Mouse (Mus musculus): ENCODE results near the gene Rnf183.

The Rnf183 gene

DNA sequence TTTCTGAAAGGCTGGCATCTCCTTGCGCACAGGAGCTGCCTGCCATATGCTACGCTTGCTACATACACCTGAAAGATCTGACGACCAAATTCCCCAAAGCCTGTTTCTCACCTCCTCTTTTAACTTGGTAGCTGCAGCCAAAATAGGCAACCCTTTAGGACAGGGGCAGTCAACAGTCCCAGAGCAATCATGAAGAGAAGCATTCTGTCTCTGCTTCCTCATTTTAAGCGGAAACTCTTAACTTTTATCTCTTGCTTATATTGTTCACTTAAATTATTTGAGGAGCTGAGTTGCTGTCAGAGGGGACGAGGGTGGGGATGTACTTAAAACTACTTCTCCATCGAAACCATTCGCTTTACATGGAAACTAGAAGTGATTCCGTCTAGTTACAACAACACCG, 5.4 kb downstream of the Rnf183 start:
- DNase-seq: no peak

DNA sequence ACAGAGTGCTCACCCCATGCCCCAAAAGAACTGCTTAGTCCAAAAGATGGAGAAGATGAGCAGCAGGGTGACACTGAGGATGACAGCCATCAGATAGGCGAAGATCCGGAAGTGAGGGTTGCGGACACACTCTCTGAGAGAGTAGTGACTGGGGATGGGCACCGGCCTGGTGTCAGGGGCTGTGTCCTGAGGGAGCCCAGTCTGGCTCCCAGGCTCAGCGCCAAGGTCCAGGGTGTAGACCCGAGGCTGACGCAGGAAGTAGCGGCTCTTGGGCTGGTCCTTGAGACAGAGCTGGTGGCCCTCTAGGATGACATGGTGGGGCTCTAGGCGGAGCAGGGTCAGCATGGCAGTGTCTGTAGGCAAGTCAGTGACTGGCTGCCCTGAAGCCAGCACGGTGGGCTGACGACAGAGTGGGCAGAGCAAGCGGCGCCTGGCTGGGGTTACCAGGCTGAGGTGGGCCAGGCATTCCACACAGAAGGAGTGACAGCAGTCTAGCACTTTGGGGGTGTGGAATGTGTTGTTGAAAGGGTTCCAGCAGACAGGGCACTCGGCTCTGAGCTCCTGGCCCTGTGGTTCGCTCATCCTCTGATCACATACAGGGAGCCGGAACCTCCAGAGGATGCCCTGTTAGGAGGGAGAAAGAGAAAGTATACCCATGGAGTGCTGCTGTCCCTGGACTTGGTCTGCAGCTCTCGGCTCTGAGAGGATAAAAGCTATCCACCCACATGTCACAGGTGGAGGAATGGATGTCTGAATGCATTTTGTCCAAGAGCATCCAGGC, 6.9 kb downstream of the Rnf183 start:
- DNase-seq: no peak

DNA sequence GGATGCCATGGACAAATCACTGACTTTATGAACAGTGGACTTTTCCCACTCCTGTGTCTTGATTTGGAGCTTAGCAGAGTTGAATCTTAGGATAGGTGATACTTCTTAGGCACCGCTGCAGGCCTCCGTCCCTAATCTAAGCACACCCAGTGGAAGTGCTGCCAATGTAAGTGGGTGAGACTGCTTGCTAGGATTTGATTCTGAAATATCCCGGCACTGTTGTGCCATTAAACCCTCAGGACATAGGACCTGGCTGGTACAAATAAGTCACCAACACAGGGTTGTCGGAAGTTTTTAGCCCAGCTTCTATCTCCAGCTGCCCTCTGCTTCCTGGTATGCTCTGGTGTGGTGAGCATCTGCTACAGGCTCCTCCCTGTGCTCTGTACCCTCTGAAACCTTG, 9.2 kb downstream of the Rnf183 start:
- DNase-seq: no peak

- DNase-seq: no peak
Observed at GRCm38 (mm10) chr4:62419091-62419490, 16.0 kb downstream of the Rnf183 start.

DNA sequence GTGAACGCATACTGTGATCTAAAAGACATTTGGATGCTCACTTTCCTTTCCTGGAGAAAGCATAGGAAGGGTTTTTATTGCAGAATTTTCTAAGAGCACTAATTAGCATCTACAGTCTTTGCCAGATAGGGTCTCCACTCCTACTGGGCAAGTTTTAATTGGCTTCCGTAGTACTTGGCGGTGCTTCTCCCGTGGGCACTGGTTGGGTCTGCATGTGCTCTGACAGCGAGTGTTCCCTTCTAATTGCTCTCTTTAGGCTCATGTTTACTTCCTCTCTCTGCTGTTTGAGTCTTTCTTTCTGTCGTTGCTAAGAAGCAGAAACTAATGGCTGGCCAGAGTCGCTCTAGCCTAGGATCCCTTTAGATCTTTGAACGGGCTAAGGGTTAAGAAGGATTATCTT, 16.6 kb downstream of the Rnf183 start:
- no peak for DNase-seq

DNA sequence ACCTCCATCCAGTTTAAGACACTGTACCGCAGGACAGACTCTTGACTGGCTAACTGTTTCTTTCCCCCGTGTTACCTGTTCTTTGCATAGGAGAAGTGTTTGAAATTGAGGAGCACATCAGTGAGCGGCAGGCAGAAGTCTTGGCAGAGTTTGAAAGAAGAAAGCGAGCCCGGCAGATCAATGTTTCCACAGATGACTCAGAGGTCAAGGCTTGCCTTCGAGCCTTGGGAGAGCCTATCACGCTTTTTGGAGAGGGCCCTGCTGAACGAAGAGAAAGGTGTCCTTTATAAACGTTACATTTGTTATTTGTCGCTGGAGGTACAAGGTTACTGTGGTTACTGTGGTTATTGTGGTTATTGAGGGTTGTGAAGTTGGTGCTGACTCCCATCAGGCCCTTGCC, 23.4 kb downstream of the Rnf183 start:
- no peak for DNase-seq

- DNase-seq: no peak
Observed at GRCm38 (mm10) chr4:62410325-62410724, 24.7 kb downstream of the Rnf183 start.

DNA sequence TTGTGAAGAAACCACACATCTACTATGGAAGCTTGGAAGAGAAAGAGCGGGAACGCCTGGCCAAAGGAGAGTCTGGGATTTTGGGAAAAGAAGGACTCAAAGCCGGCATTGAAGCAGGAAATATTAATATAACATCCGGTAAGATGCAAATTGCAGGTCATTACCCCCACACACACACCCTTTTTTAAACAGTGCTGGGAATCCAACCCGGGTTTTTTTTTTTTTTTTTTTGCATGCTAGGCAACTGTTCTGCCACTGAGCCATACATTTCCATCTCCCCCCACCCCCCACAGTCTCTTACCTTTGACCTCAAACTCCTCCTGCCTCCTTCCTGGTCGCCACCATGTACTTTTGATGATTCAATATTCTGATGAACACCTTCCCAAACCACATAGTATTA, 25.4 kb downstream of the Rnf183 start:
- DNase-seq: peak; percentile 12

GRCm38 (mm10) chr4:62408601-62409282, 26.3 kb downstream of the Rnf183 start, which contains the start of the genes Cdc26 and Prpf4:
TSS of gene Cdc26 (minus strand) at chr4:62408642.
TSS of gene Prpf4 (plus strand) at chr4:62408797.
- DNase-seq: peak; percentile 100

DNA sequence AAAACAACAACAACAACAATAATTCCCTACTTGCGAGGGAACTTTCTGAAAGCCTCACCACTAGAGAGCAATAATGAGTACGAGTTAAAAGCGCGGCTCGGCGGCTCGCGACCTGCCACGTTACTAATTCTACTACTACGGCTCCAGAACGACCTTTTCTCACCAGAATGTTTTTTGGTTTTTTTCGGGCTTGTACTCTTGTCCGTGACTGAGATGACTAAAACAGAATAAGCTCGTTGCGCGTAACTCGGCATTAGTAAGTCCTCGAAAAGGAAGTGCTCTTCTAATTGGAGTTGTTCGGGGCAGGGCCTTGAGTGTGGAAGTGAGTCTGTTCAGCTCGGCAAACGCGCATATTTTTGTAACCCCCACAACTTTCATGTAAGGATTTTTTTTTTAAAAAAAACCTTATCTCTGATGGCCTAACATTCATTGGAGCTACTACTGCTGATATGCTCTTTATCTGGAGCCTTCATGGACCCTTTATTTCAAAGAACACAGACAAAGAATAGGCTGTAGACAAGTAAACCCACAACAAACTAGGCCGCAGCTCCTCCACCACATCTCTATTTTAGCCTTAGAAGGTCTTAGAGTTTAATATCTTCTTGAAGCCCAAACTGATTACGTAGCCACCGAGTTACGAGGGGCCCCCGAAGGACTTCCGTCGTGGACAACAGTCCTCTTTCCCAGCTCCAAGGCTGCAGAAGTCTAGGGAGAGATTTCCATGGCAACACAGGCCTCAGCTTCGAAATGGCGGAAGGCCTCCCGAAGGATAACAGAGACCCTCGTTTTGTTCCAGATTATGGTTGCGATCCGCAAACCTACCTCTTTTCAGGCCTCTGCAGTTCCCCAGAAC, 27.1 kb downstream of the Rnf183 start:
- peak; percentile 88 for DNase-seq

GRCm38 (mm10) chr4:62406133-62406532, 28.9 kb downstream of the Rnf183 start:
- no peak for DNase-seq

DNA sequence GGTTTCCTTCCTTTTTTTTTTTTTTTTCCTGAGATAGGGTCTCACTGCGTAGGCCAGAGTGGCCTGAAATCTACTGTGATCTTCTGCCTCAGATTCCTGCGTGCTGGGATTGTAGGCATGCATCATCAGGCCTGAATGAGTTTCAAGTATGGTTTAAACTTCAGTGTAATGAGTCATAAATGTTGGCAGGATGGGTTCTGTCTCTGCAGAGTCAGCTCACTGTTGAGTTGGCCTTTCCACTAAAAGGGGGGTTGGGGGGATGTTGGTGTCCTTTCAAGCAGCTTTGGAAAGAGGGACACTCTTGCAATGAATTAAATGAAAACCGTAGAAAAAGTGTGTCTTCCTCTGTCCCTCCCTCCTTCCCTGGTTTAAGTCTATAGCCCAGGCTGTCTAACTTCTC, 36.1 kb downstream of the Rnf183 start:
- no peak for DNase-seq

- DNase-seq: no peak
Observed at GRCm38 (mm10) chr4:62397616-62398365, 37.3 kb downstream of the Rnf183 start.

- no peak for DNase-seq
Observed at GRCm38 (mm10) chr4:62395806-62396205, 39.2 kb downstream of the Rnf183 start.

GRCm38 (mm10) chr4:62393459-62393858, 41.6 kb downstream of the Rnf183 start:
- peak; percentile 7 for DNase-seq

DNA sequence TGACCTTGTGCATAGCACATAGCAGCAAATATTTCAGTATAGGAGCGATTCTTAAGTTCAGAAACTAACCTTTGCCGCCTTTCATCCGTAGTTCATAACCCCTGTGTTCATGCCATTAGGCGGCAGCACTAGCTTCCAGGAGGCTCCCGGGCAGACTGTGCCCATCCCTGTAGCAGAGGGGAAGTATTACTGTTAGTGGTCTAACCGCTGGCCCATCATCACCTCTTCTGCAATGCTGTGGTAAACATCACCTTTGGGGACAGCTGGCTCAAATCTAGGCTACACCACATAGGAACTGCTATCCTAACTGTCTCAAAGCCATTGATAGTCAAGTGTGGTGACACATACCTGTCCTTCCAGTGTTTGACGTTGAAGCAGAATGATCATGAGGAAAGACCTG, 43.2 kb downstream of the Rnf183 start:
- DNase-seq: no peak

DNA sequence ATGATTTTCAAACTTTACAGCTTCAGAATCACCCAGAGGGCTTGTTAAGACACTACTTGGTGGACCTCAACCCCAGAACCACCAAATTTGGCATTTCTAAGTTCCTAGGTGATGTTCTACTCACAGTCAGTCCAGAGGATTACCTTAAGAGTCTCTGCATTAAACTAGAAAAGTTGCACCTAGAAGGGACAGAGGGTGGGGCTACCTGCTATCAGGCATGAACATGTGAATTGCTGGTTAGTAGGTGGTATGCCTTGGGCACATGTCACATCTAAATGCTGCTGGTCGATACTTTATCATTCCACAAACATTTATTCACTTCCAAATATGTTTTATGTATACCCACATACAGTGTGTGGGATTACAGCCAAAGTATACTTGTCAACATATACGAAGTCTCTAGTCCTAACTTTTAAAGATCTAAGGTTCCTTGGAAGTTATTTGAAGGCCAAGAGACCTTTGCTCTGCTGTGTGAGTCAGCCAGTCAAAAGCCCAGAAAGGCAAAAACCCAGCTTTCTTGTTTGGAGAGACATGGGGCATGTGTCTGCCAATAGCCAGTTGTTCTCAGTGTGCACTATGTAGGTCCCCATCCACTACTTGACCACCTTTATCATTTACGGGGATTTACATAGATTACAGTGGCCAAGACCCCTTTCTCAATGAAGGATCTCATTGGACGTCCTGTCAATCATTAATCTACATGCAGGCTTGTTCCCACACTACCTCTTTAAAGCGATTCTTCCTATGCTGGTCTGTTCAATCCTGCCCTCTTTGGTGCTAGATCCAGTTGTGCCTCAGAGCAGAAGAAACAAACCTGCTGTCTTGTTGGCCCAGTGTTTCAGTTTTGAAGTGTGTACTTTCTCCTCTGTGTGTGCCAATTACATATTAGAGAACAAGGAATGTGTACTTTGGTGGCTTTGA, 45.2 kb downstream of the Rnf183 start:
- DNase-seq: no peak

GRCm38 (mm10) chr4:62385439-62385838, 49.6 kb downstream of the Rnf183 start:
- no peak for DNase-seq

- DNase-seq: no peak
Observed at GRCm38 (mm10) chr4:62384159-62384558, 50.9 kb downstream of the Rnf183 start.

DNA sequence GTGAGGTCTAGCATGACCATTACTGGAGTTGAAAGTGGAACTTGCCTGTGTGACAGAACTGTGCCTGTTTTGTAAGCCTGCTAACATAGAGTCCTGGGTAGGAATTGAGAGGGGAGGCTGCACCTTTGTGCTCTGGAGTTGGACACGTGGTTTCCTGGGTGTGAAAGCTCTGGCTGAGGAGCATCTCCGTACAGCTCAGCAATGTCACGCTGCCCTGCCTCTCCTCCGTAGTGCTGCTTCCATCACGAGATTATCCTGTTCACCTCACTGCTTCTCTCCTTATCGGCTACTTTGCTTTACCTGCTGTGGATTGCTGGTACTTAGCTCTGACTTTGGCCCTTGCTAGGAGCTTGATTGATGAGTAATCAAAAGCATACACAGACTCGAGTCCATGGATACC, 51.3 kb downstream of the Rnf183 start:
- no peak for DNase-seq

DNA sequence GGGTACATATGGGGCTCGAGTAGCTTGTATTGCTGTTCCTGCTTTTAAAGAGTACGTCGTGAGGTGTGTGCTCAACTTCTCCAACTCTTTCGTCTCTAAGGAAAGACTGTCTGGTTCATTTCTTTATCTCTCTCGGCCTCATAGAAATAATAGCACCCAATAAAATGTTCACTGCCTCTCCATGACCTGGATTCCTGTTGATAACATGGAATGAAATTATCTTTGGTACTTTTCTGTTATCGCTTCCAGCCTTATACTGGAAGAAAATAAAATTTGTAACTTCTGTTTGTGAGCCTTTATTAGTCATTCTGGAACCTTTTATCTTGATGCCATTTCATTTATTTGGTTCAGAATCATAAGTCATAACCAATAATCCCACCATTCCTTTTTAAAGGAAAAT, 51.8 kb downstream of the Rnf183 start:
- DNase-seq: no peak
